Mouse (Mus musculus) liver, embryonic 13.5 days (tissue): ENCODE results near the gene Mpped2. TPM values are rescaled to one million over a fixed set of nuclear protein-coding genes. Genes with fewer than 3 reads are reported as not detected.

Source experiments
- ATAC-seq: fragments of 200-750 bp; cut with Nextera tagmentation; 2 replicates; pipeline ENCODE4 v1.8.0; 2017; ENCODE audit warnings: low read depth, mild to moderate bottlenecking, moderate number of reproducible peaks, moderate library complexity
- DNase-seq: peaks from one replicate; pipeline ENCODE4 v3.0.0; 2022
- H3K27ac ChIP-seq: fragments of 300-500 bp; sonication (generic); 2 replicates; pipeline ENCODE4 v1.5.1; 2015; ENCODE audit warnings: moderate library complexity, mild to moderate bottlenecking, inconsistent platforms
- H3K27me3 ChIP-seq: fragments of 300-500 bp; sonication (generic); 2 replicates; pipeline ENCODE4 v1.6.1; 2015; ENCODE audit warnings: mild to moderate bottlenecking, inconsistent platforms
- H3K36me3 ChIP-seq: fragments of 300-500 bp; sonication (generic); 2 replicates; pipeline ENCODE4 v1.6.1; 2015; ENCODE audit warnings: mild to moderate bottlenecking, inconsistent platforms
- H3K4me1 ChIP-seq: fragments of 300-500 bp; sonication (generic); replicated peaks from 2 replicates; pipeline ENCODE4 v1.6.1; 2015; ENCODE audit warnings: inconsistent platforms
- H3K4me2 ChIP-seq: fragments of 300-500 bp; sonication (generic); 2 replicates; pipeline ENCODE4 v1.6.1; 2015; ENCODE audit warnings: inconsistent platforms, mild to moderate bottlenecking, moderate library complexity
- H3K4me3 ChIP-seq: fragments of 300-500 bp; sonication (generic); replicated peaks from 2 replicates; pipeline ENCODE4 v1.5.1; 2015; ENCODE audit warnings: mild to moderate bottlenecking, inconsistent platforms
- H3K9ac ChIP-seq: fragments of 300-500 bp; sonication (generic); 2 replicates; pipeline ENCODE4 v1.6.1; 2015; ENCODE audit warnings: mild to moderate bottlenecking, inconsistent platforms
- H3K9me3 ChIP-seq: fragments of 300-500 bp; sonication (generic); replicated peaks from 2 replicates; pipeline ENCODE4 v1.6.1; 2016; ENCODE audit warnings: inconsistent platforms
- WGBS: fragments of 180-500 bp; shearing (Covaris S2); methylation state at CpG from one replicate; pipeline ENCODE4 v1.1.7; 2015; ENCODE audit not compliant: insufficient replicate concordance; 5-methylcytosine and 5-hydroxymethylcytosine counted together
- polyA plus RNA-seq: library from polyadenylated mRNA; unstranded; fragments of >200 nt; fragmentation: Nextera tagmentation; extraction: Ambion mirVana; gene quantifications from 2 replicates; pipeline ENCODE4 v1.2.1, GENCODE M21; 2015

Mpped2 gene
- polyA plus RNA-seq, 1 experiment from 2014 or later: 3.4 TPM

- H3K9ac ChIP-seq: no peak overlapping the region
- no peaks in the 10 kb centered on the region for H3K4me1 ChIP-seq
- ATAC-seq (no peak), DNase-seq (no peak)
- no peak overlapping the region for H3K4me3 ChIP-seq
- H3K9me3 ChIP-seq: no peaks in the 10 kb centered on the region
- WGBS: 56% methylated on average over 4 of the region's 4 CpGs
- no peaks in the 10 kb centered on the region for H3K36me3 ChIP-seq
- no peak overlapping the region for H3K4me2 ChIP-seq
- H3K27me3 ChIP-seq: no peaks in the 10 kb centered on the region
- no peak overlapping the region for H3K27ac ChIP-seq
Measured at GRCm38 (mm10) chr2:106746905-106747304, 53.8 kb downstream of the Mpped2 start.

- H3K27ac ChIP-seq: no peak overlapping the region
- no peaks in the 10 kb centered on the region for H3K9me3 ChIP-seq
- H3K9ac ChIP-seq: no peak overlapping the region
- DNase-seq: no peak
- H3K27me3 ChIP-seq: no peaks in the 10 kb centered on the region
- H3K4me2 ChIP-seq: no peak overlapping the region
- no peak overlapping the region for H3K4me3 ChIP-seq
- H3K36me3 ChIP-seq: no peaks in the 10 kb centered on the region
- H3K4me1 ChIP-seq: no peaks in the 10 kb centered on the region
- whole genome bisulfite sequencing: 76% methylated on average over 4 of the region's 4 CpGs
- ATAC-seq: no peak
Measured at GRCm38 (mm10) chr2:106747342-106747741, 54.3 kb downstream of the Mpped2 start.

- no peak overlapping the region for H3K4me3 ChIP-seq
- no peak overlapping the region for H3K27ac ChIP-seq
- no peak overlapping the region for H3K4me2 ChIP-seq
- DNase-seq (no peak), ATAC-seq (no peak)
- H3K27me3 ChIP-seq: no peaks in the 10 kb centered on the region
- H3K9ac ChIP-seq: no peak overlapping the region
- no peaks in the 10 kb centered on the region for H3K4me1 ChIP-seq
- WGBS: 62% methylated on average over 3 of the region's 3 CpGs
- H3K9me3 ChIP-seq: no peaks in the 10 kb centered on the region
- H3K36me3 ChIP-seq: no peaks in the 10 kb centered on the region
Measured at GRCm38 (mm10) chr2:106750878-106751277, 57.8 kb downstream of the Mpped2 start.

GRCm38 (mm10) chr2:106753703-106754102, 60.6 kb downstream of the Mpped2 start:
- Histone ChIP-seq H3K4me1 (no peaks in the 10 kb centered on the region), H3K9ac (no peak overlapping the region), H3K36me3 (no peaks in the 10 kb centered on the region), H3K27ac (no peak overlapping the region), H3K4me3 (no peak overlapping the region), H3K9me3 (no peaks in the 10 kb centered on the region), H3K27me3 (no peaks in the 10 kb centered on the region), H3K4me2 (no peak overlapping the region)
- ATAC-seq (no peak), DNase-seq (no peak)
- 57% methylated on average over 5 of the region's 5 CpGs for WGBS

- no peak overlapping the region for H3K27ac ChIP-seq
- no peaks in the 10 kb centered on the region for H3K27me3 ChIP-seq
- WGBS: 73% methylated on average over 5 of the region's 5 CpGs
- no peak for DNase-seq
- ATAC-seq: no peak
- no peaks in the 10 kb centered on the region for H3K36me3 ChIP-seq
- H3K4me1 ChIP-seq: no peaks in the 10 kb centered on the region
- H3K9ac ChIP-seq: no peak overlapping the region
- H3K4me2 ChIP-seq: no peak overlapping the region
- H3K9me3 ChIP-seq: no peaks in the 10 kb centered on the region
- no peak overlapping the region for H3K4me3 ChIP-seq
Measured at GRCm38 (mm10) chr2:106754696-106755095, 61.6 kb downstream of the Mpped2 start.

GRCm38 (mm10) chr2:106756354-106757103, 63.5 kb downstream of the Mpped2 start:
- Histone ChIP-seq H3K36me3 (no peaks in the 10 kb centered on the region), H3K4me3 (no peak overlapping the region), H3K9me3 (no peaks in the 10 kb centered on the region), H3K9ac (no peak overlapping the region), H3K4me2 (no peak overlapping the region), H3K27me3 (no peaks in the 10 kb centered on the region), H3K27ac (no peak overlapping the region), H3K4me1 (no peaks in the 10 kb centered on the region)
- 68% methylated on average over 13 of the region's 13 CpGs for WGBS
- ATAC-seq (no peak), DNase-seq (no peak)

GRCm38 (mm10) chr2:106762920-106763319, 69.9 kb downstream of the Mpped2 start:
- Histone ChIP-seq H3K9ac (no peak overlapping the region), H3K4me1 (no peaks in the 10 kb centered on the region), H3K4me3 (no peak overlapping the region), H3K27me3 (no peaks in the 10 kb centered on the region), H3K9me3 (no peaks in the 10 kb centered on the region), H3K4me2 (no peak overlapping the region), H3K27ac (no peak overlapping the region), H3K36me3 (no peaks in the 10 kb centered on the region)
- DNase-seq (no peak), ATAC-seq (no peak)
- 65% methylated on average over 8 of the region's 8 CpGs for WGBS

- Histone ChIP-seq H3K9ac (no peak overlapping the region), H3K36me3 (no peaks in the 10 kb centered on the region), H3K27ac (no peak overlapping the region), H3K4me2 (no peak overlapping the region), H3K27me3 (no peaks in the 10 kb centered on the region), H3K9me3 (no peaks in the 10 kb centered on the region), H3K4me3 (no peak overlapping the region), H3K4me1 (no peaks in the 10 kb centered on the region)
- DNase-seq: no peak
- ATAC-seq: no peak
- 77% methylated on average over 12 of the region's 12 CpGs for WGBS
Measured at GRCm38 (mm10) chr2:106769236-106769635, 76.2 kb downstream of the Mpped2 start.

- WGBS: 64% methylated on average over 5 of the region's 5 CpGs
- Histone ChIP-seq H3K9me3 (no peaks in the 10 kb centered on the region), H3K27me3 (no peaks in the 10 kb centered on the region), H3K27ac (no peak overlapping the region), H3K4me3 (no peak overlapping the region), H3K36me3 (no peaks in the 10 kb centered on the region), H3K9ac (no peak overlapping the region), H3K4me2 (no peak overlapping the region), H3K4me1 (no peaks in the 10 kb centered on the region)
- DNase-seq: no peak
- ATAC-seq: no peak
Measured at GRCm38 (mm10) chr2:106772643-106773042, 79.6 kb downstream of the Mpped2 start.

- H3K9ac ChIP-seq: no peak overlapping the region
- no peak overlapping the region for H3K4me3 ChIP-seq
- no peak for DNase-seq
- no peaks in the 10 kb centered on the region for H3K9me3 ChIP-seq
- H3K4me1 ChIP-seq: no peaks in the 10 kb centered on the region
- no peak overlapping the region for H3K27ac ChIP-seq
- H3K36me3 ChIP-seq: no peaks in the 10 kb centered on the region
- ATAC-seq: no peak
- H3K27me3 ChIP-seq: no peaks in the 10 kb centered on the region
- no peak overlapping the region for H3K4me2 ChIP-seq
- WGBS: 50% methylated on average over 10 of the region's 10 CpGs
Measured at GRCm38 (mm10) chr2:106774251-106775196, 81.5 kb downstream of the Mpped2 start.

- no peaks in the 10 kb centered on the region for H3K27me3 ChIP-seq
- H3K4me3 ChIP-seq: no peak overlapping the region
- no peak overlapping the region for H3K9ac ChIP-seq
- no peaks in the 10 kb centered on the region for H3K36me3 ChIP-seq
- H3K4me2 ChIP-seq: no peak overlapping the region
- ATAC-seq (no peak), DNase-seq (no peak)
- no peaks in the 10 kb centered on the region for H3K9me3 ChIP-seq
- no peak overlapping the region for H3K27ac ChIP-seq
- H3K4me1 ChIP-seq: no peaks in the 10 kb centered on the region
- WGBS: 72% methylated on average over 2 of the region's 2 CpGs
Measured at GRCm38 (mm10) chr2:106775994-106776393, 82.9 kb downstream of the Mpped2 start.
